ENCODE assay signal across 14 mouse cellular contexts in the genomic region with DNA sequence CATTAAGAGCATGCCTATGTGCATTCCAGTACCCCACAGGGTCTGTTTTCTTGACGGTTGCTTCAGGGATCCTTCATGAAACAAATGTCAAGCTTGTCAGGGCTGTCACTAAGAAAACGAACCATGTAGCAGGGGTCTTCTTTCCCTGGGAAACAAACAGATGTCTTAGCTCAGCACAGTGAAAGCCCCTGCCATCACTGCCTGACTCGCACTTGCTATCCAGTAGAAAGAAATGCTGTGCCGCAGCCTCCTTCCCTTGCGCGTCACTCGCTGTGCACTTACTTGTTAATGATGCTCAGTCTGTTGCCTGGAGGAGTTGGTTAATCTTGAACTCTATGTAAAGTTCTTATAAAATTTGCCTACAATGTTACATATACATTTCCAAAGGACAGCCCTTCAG.
"Had no signal": no experiment of that assay in that cellular context is flagged by ENCODE, and none has a peak within 500 bp of the region (broad histone marks: within the 10 kb centered on the region; RNA-seq: fewer than 3 reads in every experiment).

No protein-coding gene starts in this region.

- H3K27ac ChIP-seq: kidney, embryonic 15.5 days; left cerebral cortex, adult 2 months; limb, embryonic 10.5 days; liver, embryonic 15.5 days; macrophage; stomach, postnatal 0 days had no signal

- ATAC-seq: midbrain, embryonic 16.5 days had no signal

- H3K9me3 ChIP-seq: kidney, embryonic 15.5 days; limb, embryonic 10.5 days; liver, embryonic 15.5 days; megakaryocyte, embryonic 14.5 days had no signal

- H3K9ac ChIP-seq: kidney, embryonic 15.5 days; liver, embryonic 15.5 days had no signal

- H3K4me1 ChIP-seq: limb, embryonic 10.5 days; liver, embryonic 15.5 days had no signal

- H3K4me2 ChIP-seq: kidney, embryonic 15.5 days; liver, embryonic 11.5 days; liver, embryonic 15.5 days; midbrain, embryonic 11.5 days had no signal

- H3K27me3 ChIP-seq: kidney, embryonic 15.5 days; liver, embryonic 15.5 days; megakaryocyte, embryonic 14.5 days had no signal

- H3K4me3 ChIP-seq: kidney, embryonic 15.5 days; left cerebral cortex, adult 2 months; limb, embryonic 10.5 days; liver, embryonic 15.5 days; megakaryocyte, embryonic 14.5 days had no signal

- DNase-seq: kidney, postnatal 14 days; lung, postnatal 10 days; thymus, adult 18-20 months; thymus, postnatal 14 days had no signal
